Mouse (Mus musculus): ENCODE data around the gene Gm10053. TPM values are rescaled to one million over a fixed set of nuclear protein-coding genes. Genes with fewer than 3 reads are reported as not detected.
"Not testable (repeated sequence)": the region's sequence is repeated elsewhere in the genome, so short reads cannot be mapped to it uniquely, and the experiment has no call there.

The Gm10053 gene
- polyA plus RNA-seq (2015; fragmentation: Nextera tagmentation; extraction: Ambion mirVana) = 162 and 186 TPM in 2 replicates

DNA sequence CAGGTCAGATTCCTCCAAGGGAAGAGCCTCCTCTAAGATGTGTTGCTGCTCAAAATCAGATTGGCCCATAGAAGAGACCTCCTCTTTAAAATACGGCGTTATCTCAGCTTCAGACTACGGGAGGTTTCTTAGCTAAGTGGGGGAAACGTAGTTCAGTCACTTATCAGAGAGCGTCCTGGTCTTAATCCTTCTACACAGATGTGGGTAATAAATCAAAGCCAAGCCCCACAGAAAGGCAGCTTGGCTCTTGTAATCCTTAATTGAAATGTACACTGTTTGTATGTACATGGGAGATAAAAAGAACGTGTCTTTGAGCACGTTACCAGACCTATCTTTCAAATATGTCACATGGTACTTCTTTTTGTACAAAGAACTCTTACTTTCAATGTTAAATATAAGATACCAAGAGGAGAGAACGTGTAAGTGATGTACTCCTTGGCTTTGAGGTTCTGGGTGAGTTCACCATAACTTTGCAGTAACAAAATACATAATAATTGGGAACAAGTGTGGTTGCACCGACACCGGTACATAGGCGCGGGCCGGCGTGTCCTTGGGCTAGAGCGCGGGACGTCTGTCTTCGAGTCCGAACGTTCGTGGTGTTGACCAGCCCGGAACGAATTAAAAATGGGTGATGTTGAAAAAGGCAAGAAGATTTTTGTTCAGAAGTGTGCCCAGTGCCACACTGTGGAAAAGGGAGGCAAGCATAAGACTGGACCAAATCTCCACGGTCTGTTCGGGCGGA is at the start of gene Gm10053:
TSS of gene Gm10053 (plus strand) at position 558 of the 742 bp plus-strand sequence.
- WGBS = 69% methylated on average over 23 of the region's 26 CpGs
- not testable (repeated sequence) for H3K4me3 ChIP-seq; H3K9ac ChIP-seq; ATAC-seq (ENCODE audit: insufficient number of reproducible peaks, low FRiP score, low TSS enrichment, low read depth); H3K27ac ChIP-seq; H3K9me3 ChIP-seq; H3K4me2 ChIP-seq; H3K36me3 ChIP-seq; H3K4me1 ChIP-seq
- H3K27me3 ChIP-seq = 0 out of 2 replicates have a peak, but pooled peaks cover 10% of the 10 kb centered on the region

DNA sequence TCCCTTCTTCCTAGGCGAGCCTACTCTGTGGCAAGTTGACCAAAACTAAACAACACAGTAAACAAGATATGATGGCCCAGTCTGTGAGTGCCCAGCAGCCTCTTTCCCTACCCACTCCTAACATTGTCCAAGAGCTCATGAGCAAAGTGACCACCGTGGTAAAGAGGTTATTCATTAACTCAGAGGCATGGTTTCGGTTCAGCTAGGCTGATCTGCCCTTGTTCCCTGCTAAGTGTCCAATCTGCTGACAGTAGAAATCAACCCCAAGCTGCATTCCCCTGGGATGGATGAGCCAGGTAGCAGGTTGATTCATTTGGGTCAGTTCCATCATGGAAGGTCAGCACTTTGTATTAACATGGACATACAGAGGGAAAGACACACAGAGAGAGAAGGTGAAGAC is 33.4 kb upstream of the Gm10053 start:
- Histone ChIP-seq H3K9ac (no peak overlapping the region), H3K27ac (no peak overlapping the region), H3K9me3 (no peaks in the 10 kb centered on the region), H3K4me2 (no peak overlapping the region), H3K27me3 (no peaks in the 10 kb centered on the region), H3K4me1 (peaks cover 8% of the 10 kb centered on the region; the same call in 1 of the 2 replicates), H3K36me3 (no peaks in the 10 kb centered on the region), H3K4me3 (no peak overlapping the region)
- 88% methylated on average over 3 of the region's 3 CpGs for WGBS
- ATAC-seq (ENCODE audit: insufficient number of reproducible peaks, low FRiP score, low TSS enrichment, low read depth) = no peak

DNA sequence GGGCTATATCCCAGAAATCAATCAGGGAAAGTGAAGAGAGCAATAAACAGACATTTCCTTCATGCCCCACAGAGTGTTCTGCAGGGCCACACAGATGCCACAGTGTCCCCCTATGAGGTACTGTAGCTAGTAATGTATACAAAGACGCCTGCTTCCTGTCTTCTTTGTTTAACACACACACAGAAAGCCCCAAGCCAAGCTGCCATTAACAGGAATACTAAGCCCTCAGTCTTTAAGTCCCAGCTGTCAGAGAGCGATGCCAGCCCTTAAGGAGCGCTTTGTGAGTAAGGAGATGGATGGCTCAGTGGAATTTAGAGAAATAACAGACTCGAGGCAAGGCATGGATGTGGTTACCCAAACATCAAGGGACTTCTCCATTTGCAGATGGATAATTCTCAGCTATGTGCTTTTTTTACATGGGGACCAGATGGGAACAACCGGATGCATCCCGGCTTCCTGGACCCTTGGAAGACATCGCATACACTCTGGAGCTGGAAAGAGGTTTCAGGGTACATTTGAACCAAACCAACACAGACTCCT is 30.4 kb upstream of the Gm10053 start:
- Histone ChIP-seq H3K27me3 (no peaks in the 10 kb centered on the region), H3K27ac (no peak overlapping the region), H3K4me2 (no peak overlapping the region), H3K9me3 (no peaks in the 10 kb centered on the region), H3K36me3 (no peaks in the 10 kb centered on the region), H3K4me1 (peaks cover 12% of the 10 kb centered on the region; the same call in 1 of the 2 replicates), H3K4me3 (no peak overlapping the region), H3K9ac (no peak overlapping the region)
- ATAC-seq (ENCODE audit: insufficient number of reproducible peaks, low FRiP score, low TSS enrichment, low read depth) = no peak
- 22% methylated on average over 7 of the region's 7 CpGs for WGBS

DNA sequence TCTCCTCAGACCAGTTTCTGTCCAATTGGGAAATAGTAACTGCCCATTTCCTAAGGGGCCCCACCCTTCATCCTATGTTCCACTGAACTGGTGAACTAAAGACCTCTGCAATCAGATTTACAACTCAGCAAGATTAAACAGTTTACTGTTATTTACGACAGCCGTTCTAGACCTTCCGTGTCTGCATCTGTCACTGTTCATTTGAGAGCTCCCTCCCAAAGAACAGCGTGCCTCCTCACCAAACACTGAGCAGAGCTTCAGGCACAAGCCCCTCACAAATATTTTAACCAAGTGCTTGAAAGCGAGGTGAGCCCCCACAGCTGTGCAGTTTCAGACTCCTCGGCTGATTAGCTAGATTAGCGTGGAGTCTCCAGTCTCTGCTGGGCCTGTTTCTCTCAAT is 27.1 kb upstream of the Gm10053 start:
- H3K9me3 ChIP-seq = no peaks in the 10 kb centered on the region
- H3K4me2 ChIP-seq = no peak overlapping the region
- H3K27me3 ChIP-seq = no peaks in the 10 kb centered on the region
- H3K4me3 ChIP-seq = no peak overlapping the region
- ATAC-seq (ENCODE audit: insufficient number of reproducible peaks, low FRiP score, low TSS enrichment, low read depth) = no peak
- H3K9ac ChIP-seq = no peak overlapping the region
- no peak overlapping the region for H3K27ac ChIP-seq
- peaks cover 24% of the 10 kb centered on the region for H3K4me1 ChIP-seq
- no peaks in the 10 kb centered on the region for H3K36me3 ChIP-seq
- WGBS = 23% methylated on average over 7 of the region's 7 CpGs

DNA sequence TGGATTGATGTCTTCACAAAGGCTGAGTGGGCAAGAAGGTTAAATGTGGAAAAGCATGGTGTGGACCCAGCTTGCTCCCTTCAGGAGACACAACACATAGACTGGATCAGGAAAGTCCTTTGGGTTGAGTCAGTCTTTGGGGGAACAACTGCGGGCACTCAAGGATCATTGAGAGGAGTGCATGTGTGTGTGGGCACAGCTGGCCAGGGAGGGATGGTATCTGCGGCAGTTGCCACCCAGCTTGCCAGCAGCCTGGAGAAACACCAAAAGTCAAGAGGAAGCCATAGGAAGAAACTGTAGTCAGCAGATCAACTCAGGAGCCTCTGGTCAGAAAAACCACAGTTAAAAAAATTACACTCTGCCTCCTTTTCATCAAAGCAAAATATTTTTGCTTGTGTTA is 26.6 kb upstream of the Gm10053 start:
- H3K4me2 ChIP-seq = no peak overlapping the region
- no peaks in the 10 kb centered on the region for H3K9me3 ChIP-seq
- WGBS = 69% methylated on average over 2 of the region's 2 CpGs
- H3K4me1 ChIP-seq = peaks cover 24% of the 10 kb centered on the region
- no peak overlapping the region for H3K4me3 ChIP-seq
- no peaks in the 10 kb centered on the region for H3K36me3 ChIP-seq
- H3K9ac ChIP-seq = no peak overlapping the region
- H3K27me3 ChIP-seq = no peaks in the 10 kb centered on the region
- no peak overlapping the region for H3K27ac ChIP-seq
- ATAC-seq (ENCODE audit: insufficient number of reproducible peaks, low FRiP score, low TSS enrichment, low read depth) = no peak

DNA sequence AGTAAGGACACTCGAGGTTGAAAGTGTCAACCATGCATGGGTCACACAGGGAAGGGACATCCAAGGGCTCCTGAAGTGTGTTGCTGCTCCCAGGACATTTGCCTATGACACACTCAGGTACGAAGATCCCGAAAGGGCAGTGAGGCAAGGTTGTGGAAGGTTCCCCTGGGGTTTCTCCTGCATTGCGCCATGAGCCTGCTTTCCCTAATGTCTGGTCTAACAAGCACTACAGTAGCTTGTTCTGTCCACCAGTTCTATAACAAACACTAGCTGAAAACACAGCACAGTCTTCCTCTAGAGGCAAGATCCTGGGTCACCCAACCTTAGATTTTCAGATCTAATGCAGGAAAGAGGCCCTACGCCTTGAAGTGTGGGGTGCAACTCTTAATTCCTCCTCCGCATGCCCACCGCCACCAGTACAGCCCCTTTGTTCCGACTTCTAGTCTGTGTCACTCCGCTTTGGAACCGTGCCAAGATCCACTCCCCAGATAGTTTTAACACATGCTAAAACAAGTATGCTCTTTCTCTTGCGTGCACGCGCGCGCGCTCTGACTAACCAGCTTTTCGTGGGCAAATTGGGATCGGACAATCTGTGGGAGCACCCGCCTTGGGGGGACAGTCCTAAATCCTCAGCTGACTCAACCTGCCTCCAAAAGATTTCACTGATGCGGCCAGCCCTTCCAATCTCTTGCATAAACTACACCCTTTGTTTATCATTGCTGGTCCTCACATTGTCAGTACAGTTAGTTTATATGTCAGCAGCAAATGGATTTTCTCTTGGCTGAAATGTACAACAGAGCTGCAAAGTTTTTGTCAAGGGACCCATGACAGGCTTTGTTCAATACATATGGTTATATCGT is 23.8 kb upstream of the Gm10053 start:
- WGBS = 55% methylated on average over 21 of the region's 21 CpGs
- Histone ChIP-seq H3K27me3 (no peaks in the 10 kb centered on the region), H3K9me3 (no peaks in the 10 kb centered on the region), H3K4me1 (peaks cover 16% of the 10 kb centered on the region), H3K4me3 (no peak overlapping the region), H3K36me3 (no peaks in the 10 kb centered on the region), H3K4me2 (peak overlapping the region; percentile 22), H3K27ac (peak overlapping the region; percentile 54), H3K9ac (no peak overlapping the region)
- no peak for ATAC-seq (ENCODE audit: insufficient number of reproducible peaks, low FRiP score, low TSS enrichment, low read depth)

DNA sequence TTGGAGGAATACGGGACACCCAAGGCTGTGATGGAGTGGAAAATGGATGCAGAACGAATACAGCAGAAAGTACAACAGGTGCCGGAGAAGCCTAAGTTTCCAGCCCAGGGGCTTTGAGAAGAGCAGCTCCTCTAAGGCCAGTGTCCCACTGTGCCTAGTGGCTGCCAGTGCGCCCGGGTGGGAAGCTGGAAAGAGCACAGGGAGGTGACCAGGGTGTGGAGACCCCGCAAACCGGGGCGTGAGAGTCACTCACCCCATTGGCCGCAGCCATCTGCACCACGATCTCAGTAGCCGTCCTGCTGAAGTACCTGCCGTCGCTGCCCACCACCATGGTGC is 14.2 kb upstream of the Gm10053 start:
- WGBS = 21% methylated on average over 13 of the region's 13 CpGs
- Histone ChIP-seq H3K4me1 (peaks cover 11% of the 10 kb centered on the region), H3K36me3 (no peaks in the 10 kb centered on the region), H3K4me2 (peak overlapping the region; percentile 89), H3K27me3 (peaks cover 20% of the 10 kb centered on the region; the same call in 1 of the 2 replicates), H3K9ac (peak overlapping the region; percentile 40), H3K9me3 (no peaks in the 10 kb centered on the region), H3K4me3 (peak overlapping the region; percentile 56), H3K27ac (no peak overlapping the region)
- ATAC-seq (ENCODE audit: insufficient number of reproducible peaks, low FRiP score, low TSS enrichment, low read depth) = no peak

DNA sequence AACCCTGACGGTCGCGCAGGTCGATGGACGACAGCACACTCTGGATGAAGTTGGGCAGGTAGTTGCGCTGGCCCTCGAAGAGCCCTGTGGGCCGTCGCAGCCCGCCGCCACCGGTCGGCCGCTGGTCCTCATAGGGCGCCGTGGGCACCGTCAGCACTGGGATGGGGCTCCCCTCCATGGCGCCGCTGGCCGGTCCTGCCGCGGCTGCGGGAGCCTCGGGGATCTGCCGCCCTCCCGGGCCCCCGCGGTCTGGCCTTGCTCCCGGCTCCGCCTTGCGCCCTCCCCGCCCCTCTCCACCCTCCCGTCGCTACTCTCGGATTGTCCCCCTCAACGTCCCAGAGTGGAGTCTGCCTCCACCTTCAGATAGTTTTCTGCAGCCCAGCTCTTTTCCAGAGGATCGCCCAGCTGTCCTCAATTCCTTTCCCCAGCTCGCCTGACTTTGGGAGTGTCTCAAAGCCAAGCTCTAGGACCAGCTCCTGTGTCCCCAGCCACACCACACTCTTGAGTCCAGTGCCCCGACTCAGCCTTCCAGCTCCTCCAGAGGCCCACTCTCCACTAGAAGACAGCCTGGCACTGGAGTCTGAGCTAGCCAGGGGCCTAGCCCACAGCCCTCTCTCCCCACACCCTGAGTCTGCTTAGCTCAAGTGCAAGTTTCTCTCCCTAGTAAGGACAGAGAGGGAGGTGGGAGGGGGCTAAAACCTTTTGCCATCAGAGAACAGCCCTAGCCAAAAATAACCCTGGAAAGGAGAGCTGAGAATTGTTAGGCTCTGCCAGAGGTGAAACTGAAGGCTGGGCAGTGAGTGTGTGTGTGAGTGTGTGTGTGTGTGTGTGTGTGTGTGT is 13.7 kb upstream of the Gm10053 start, which contains the start of gene Pgm5:
TSS of gene Pgm5 (minus strand) at position 244 of the 840 bp plus-strand sequence.
- Histone ChIP-seq H3K4me2 (peak within 1 kb of the TSS; percentile 89), H3K27me3 (peaks cover 20% of the 10 kb centered on the region; the same call in 1 of the 2 replicates), H3K27ac (peak within 1 kb of the TSS; percentile 22; the same call in 1 of the 2 replicates), H3K9ac (peak within 1 kb of the TSS; percentile 40), H3K4me1 (peaks cover 11% of the 10 kb centered on the region), H3K4me3 (peak within 1 kb of the TSS; percentile 56), H3K36me3 (no peaks in the 10 kb centered on the region), H3K9me3 (no peaks in the 10 kb centered on the region)
- WGBS = 2% methylated on average over 37 of the region's 39 CpGs
- ATAC-seq (ENCODE audit: insufficient number of reproducible peaks, low FRiP score, low TSS enrichment, low read depth) = peak; percentile 74

DNA sequence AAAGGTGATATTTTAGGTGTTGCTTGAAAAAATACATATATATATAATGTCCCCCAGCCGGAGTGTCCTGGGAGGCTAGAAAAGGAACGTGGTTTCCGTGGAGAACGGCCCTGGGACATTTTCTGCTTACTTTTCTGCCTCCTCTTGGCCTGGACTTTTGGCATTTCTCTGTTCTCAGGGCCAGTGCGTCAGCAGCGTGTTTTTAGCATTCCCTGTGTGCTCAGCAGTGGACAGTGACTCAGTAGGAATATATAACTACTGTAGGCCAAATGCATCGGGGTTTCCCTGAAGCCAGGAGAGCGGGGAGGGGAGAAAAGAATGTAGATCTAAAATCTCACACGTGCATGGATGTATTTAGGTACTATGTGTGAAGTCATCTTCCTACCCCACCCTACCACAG is 10.1 kb upstream of the Gm10053 start:
- 84% methylated on average over 9 of the region's 9 CpGs for WGBS
- Histone ChIP-seq H3K4me2 (no peak overlapping the region), H3K9ac (no peak overlapping the region), H3K27ac (no peak overlapping the region), H3K36me3 (no peaks in the 10 kb centered on the region), H3K4me3 (no peak overlapping the region), H3K9me3 (no peaks in the 10 kb centered on the region), H3K27me3 (peaks cover 20% of the 10 kb centered on the region; the same call in 1 of the 2 replicates), H3K4me1 (peaks cover 11% of the 10 kb centered on the region)
- no peak for ATAC-seq (ENCODE audit: insufficient number of reproducible peaks, low FRiP score, low TSS enrichment, low read depth)

DNA sequence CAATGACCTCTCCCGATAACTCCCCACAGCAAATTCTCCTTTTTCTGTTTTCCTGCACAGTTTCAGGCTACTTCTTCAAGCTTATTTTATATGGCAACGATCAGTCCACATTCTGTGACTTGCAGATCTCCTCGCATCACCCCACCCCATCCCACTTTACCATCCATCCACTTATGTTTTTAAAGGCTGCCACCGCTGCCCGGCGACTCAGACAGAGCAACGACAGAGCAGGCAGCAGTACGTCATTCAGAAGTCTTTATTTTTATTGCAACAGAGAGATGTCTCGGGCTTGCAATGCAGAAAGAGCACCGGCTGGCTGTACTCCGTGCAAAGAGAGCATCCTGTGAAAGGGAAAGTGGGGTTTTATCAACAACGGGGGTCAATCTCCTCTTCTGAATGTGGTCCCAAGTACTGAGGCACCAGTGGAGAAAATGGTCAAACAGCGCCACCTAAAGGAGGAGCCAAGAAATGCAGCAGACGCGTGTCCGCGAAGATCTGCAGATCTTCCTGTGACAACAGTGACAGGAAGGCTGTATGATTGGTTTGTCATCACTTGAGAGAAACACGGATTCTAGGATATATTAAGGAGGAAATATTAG is 4.3 kb upstream of the Gm10053 start:
- Histone ChIP-seq H3K4me1 (no peaks in the 10 kb centered on the region; the same call in 1 of the 2 replicates), H3K9ac (no peak overlapping the region), H3K9me3 (no peaks in the 10 kb centered on the region), H3K27me3 (0 out of 2 replicates have a peak, but pooled peaks cover 6% of the 10 kb centered on the region), H3K27ac (no peak overlapping the region), H3K4me3 (peak overlapping the region; percentile 37), H3K4me2 (peak overlapping the region; percentile 51), H3K36me3 (no peaks in the 10 kb centered on the region)
- 0 out of 2 replicates have a peak, but pooled peaks have one; percentile 30 for ATAC-seq (ENCODE audit: insufficient number of reproducible peaks, low FRiP score, low TSS enrichment, low read depth)
- WGBS = 17% methylated on average over 18 of the region's 18 CpGs

DNA sequence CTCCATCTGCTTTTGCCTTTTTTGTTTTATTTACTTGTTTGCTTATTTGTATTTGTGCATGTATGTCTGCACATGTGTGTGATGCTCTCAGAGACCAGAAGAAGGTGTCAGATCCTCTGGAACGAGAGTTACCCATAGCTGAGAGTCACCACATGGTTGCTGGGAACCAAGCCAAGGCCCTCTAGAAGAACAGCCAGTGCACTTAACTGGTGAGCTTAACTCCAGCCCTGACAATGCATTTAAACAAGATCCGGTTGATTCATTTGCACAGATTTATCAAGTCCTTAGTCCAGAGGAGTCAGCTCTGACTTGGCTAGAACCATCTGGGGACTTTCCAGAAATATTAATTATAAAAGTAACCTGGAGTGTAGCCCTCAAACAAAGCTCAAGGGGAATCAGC is 1.6 kb upstream of the Gm10053 start:
- Histone ChIP-seq H3K4me1 (no peaks in the 10 kb centered on the region; the same call in 1 of the 2 replicates), H3K36me3 (no peaks in the 10 kb centered on the region), H3K27me3 (0 out of 2 replicates have a peak, but pooled peaks cover 10% of the 10 kb centered on the region), H3K4me2 (no peak overlapping the region), H3K9me3 (no peaks in the 10 kb centered on the region), H3K4me3 (no peak overlapping the region), H3K27ac (no peak overlapping the region), H3K9ac (no peak overlapping the region)
- WGBS = 41% methylated on average over 2 of the region's 2 CpGs
- no peak for ATAC-seq (ENCODE audit: insufficient number of reproducible peaks, low FRiP score, low TSS enrichment, low read depth)
